Mouse (Mus musculus): ENCODE data around the gene Taldo1.

- TF ChIP-seq POLR2A (IDR thresholded peaks at IDR 0.05; ENCODE audit: low read depth, low read length) (no peak), CTCF (IDR thresholded peaks at IDR 0.05; ENCODE audit: borderline replicate concordance, insufficient read depth, low read length) (no peak)
Observed at GRCm38 (mm10) chr7:141363752-141364125, 28.3 kb upstream of the Taldo1 start.
